Mouse (Mus musculus) bone marrow macrophage, adult 2 months (primary cell): Measurements from ENCODE around the gene Mup20. TPM values are rescaled to one million over a fixed set of nuclear protein-coding genes. Genes with fewer than 3 reads are reported as not detected.
"Not testable (repeated sequence)": the region's sequence is repeated elsewhere in the genome, so short reads cannot be mapped to it uniquely, and the experiment has no call there.

Experiments used
- H3K27ac ChIP-seq: 2 replicates; pipeline ENCODE4 v1.5.1; 2012; ENCODE audit warnings: low read depth, low read length; ENCODE audit not compliant: insufficient read depth
- H3K4me1 ChIP-seq: 2 replicates; pipeline ENCODE4 v1.6.1; 2012; ENCODE audit warnings: low read length; ENCODE audit not compliant: control insufficient read depth, insufficient read depth
- H3K4me3 ChIP-seq: 2 replicates; pipeline ENCODE4 v1.5.1; 2012; ENCODE audit warnings: mild to moderate bottlenecking, low read length, moderate library complexity; ENCODE audit not compliant: insufficient read depth
- CTCF ChIP-seq: IDR thresholded peaks from 2 replicates; pipeline ENCODE4 v1.5.1; 2012; ENCODE audit warnings: low read depth, mild to moderate bottlenecking, low read length, moderate library complexity
- POLR2A ChIP-seq: IDR thresholded peaks from 2 replicates; pipeline ENCODE4 v1.6.1; 2012; ENCODE audit warnings: mild to moderate bottlenecking, low read depth, low read length, borderline replicate concordance
- polyA plus RNA-seq: library from polyadenylated mRNA; stranded (reverse); fragments of >200 nt; gene quantifications from 2 replicates; pipeline ENCODE4 v1.2.4, GENCODE M21; 2012; ENCODE audit not compliant: missing spikeins, insufficient read depth, insufficient read length

Gene Mup20
- polyA plus RNA-seq: not detected in 2 replicates

- not testable (repeated sequence) for H3K27ac ChIP-seq, H3K4me3 ChIP-seq, H3K4me1 ChIP-seq
Observed at GRCm38 (mm10) chr4:62054058-62054457, at the start of gene Mup20. TSS of gene Mup20 (minus strand) at chr4:62054158.

GRCm38 (mm10) chr4:62103366-62103765, 49.4 kb upstream of the Mup20 start:
- not testable (repeated sequence) for H3K27ac ChIP-seq, H3K4me1 ChIP-seq, H3K4me3 ChIP-seq

- TF ChIP-seq POLR2A: no peak
- no peak for TF ChIP-seq CTCF
- Histone ChIP-seq H3K4me1 (no peaks in the 10 kb centered on the region), H3K27ac (no peak overlapping the region), H3K4me3 (no peak overlapping the region)
Observed at GRCm38 (mm10) chr4:62087953-62088352, 34.0 kb upstream of the Mup20 start.

- Histone ChIP-seq H3K4me3 (no peak within 1 kb of the TSS), H3K4me1 (no peaks in the 10 kb centered on the region), H3K27ac (no peak within 1 kb of the TSS)
- TF ChIP-seq POLR2A (no peak), CTCF (no peak)
Observed at GRCm38 (mm10) chr4:62087241-62087640, 33.3 kb upstream of the Mup20 start, which contains the start of gene Mup3. TSS of gene Mup3 (minus strand) at chr4:62087342.

- TF ChIP-seq POLR2A (no peak), CTCF (no peak)
- H3K27ac ChIP-seq: no peak overlapping the region
Observed at GRCm38 (mm10) chr4:62082755-62083154, 28.8 kb upstream of the Mup20 start.

GRCm38 (mm10) chr4:62075126-62075525, 21.2 kb upstream of the Mup20 start:
- TF ChIP-seq CTCF: no peak
- no peak for TF ChIP-seq POLR2A
- Histone ChIP-seq H3K4me1 (no peaks in the 10 kb centered on the region), H3K4me3 (no peak overlapping the region), H3K27ac (no peak overlapping the region)

More at GRCm38 (mm10) chr4:62082755-62083154, 28.8 kb upstream of the Mup20 start:
- Histone ChIP-seq H3K4me3 (no peak overlapping the region), H3K4me1 (no peaks in the 10 kb centered on the region)

GRCm38 (mm10) chr4:62054780-62055179, 822 bp upstream of the Mup20 start:
- H3K27ac ChIP-seq, H3K4me1 ChIP-seq, H3K4me3 ChIP-seq: not testable (repeated sequence)

- Histone ChIP-seq H3K4me3 (no peak overlapping the region), H3K27ac (no peak overlapping the region), H3K4me1 (no peaks in the 10 kb centered on the region)
- TF ChIP-seq CTCF (no peak), POLR2A (no peak)
Observed at GRCm38 (mm10) chr4:62026281-62026680, 27.7 kb downstream of the Mup20 start.

GRCm38 (mm10) chr4:62024256-62024959, 29.6 kb downstream of the Mup20 start:
- TF ChIP-seq POLR2A: no peak
- TF ChIP-seq CTCF: no peak

GRCm38 (mm10) chr4:62023646-62024045, 30.3 kb downstream of the Mup20 start:
- H3K4me3 ChIP-seq: no peak overlapping the region
- no peak for TF ChIP-seq CTCF
- no peak for TF ChIP-seq POLR2A

More at GRCm38 (mm10) chr4:62024256-62024959, 29.6 kb downstream of the Mup20 start:
- H3K4me1 ChIP-seq: no peaks in the 10 kb centered on the region
- no peak overlapping the region for H3K27ac ChIP-seq
- H3K4me3 ChIP-seq: no peak overlapping the region

GRCm38 (mm10) chr4:62023120-62023519, 30.8 kb downstream of the Mup20 start:
- no peak overlapping the region for H3K27ac ChIP-seq
- H3K4me1 ChIP-seq: no peaks in the 10 kb centered on the region
- TF ChIP-seq POLR2A: no peak
- TF ChIP-seq CTCF: no peak
- no peak overlapping the region for H3K4me3 ChIP-seq

More at GRCm38 (mm10) chr4:62023646-62024045, 30.3 kb downstream of the Mup20 start:
- Histone ChIP-seq H3K4me1 (no peaks in the 10 kb centered on the region), H3K27ac (no peak overlapping the region)

GRCm38 (mm10) chr4:62020511-62020910, 33.4 kb downstream of the Mup20 start:
- H3K4me3 ChIP-seq, H3K27ac ChIP-seq, H3K4me1 ChIP-seq: not testable (repeated sequence)
